Mouse (Mus musculus): Measurements from ENCODE around the gene Ccnd3. TPM values are rescaled to one million over a fixed set of nuclear protein-coding genes. Genes with fewer than 3 reads are reported as not detected.

Ccnd3 gene
- total RNA-seq, 1 experiment from 2014 or later: 232 TPM

DNA sequence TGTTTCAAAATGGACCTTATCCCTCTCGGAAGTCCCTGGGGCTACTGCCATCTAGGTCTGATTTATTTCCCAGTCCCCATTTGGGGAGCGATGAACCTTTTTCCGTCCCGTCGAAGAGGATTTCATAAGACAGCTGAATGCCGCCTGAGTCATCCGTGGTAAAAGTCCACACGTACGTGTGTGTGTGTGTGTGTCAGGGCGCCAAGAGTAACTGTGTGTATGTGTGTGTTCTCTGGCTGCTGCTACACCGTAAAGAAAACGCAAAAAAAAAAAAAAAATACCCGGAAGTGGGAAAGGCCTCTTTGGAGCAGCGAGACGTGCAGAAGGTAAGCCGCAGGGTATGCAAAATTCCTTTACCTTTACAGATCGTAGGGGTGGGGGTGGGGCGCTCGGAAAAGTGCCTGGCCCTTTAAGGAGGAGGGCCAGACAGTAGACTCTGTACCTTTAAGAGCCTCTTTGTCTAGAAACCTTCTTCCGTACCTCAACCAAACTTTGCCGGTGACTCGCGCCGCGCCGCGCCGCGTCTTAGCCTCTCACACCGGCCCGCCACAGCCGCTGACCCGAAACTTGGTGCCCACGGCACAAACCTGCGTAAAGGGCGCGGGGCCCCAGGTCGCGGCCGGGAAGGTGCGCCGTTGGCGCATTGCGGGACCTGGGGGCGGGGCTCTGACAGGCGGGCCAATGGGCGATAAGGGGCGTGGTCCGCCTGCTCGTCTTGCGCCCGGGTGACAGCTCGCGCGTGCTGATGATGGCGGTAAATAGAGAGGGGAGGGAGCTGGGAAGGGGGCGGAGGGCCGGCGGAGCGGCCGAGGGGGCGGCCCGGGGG lies 124.2 kb downstream of the Ccnd3 start:
- ATAC-seq (ENCODE audit: extremely low read depth, insufficient number of reproducible peaks, low FRiP score, poor library complexity, severe bottlenecking): peak; percentile 94

DNA sequence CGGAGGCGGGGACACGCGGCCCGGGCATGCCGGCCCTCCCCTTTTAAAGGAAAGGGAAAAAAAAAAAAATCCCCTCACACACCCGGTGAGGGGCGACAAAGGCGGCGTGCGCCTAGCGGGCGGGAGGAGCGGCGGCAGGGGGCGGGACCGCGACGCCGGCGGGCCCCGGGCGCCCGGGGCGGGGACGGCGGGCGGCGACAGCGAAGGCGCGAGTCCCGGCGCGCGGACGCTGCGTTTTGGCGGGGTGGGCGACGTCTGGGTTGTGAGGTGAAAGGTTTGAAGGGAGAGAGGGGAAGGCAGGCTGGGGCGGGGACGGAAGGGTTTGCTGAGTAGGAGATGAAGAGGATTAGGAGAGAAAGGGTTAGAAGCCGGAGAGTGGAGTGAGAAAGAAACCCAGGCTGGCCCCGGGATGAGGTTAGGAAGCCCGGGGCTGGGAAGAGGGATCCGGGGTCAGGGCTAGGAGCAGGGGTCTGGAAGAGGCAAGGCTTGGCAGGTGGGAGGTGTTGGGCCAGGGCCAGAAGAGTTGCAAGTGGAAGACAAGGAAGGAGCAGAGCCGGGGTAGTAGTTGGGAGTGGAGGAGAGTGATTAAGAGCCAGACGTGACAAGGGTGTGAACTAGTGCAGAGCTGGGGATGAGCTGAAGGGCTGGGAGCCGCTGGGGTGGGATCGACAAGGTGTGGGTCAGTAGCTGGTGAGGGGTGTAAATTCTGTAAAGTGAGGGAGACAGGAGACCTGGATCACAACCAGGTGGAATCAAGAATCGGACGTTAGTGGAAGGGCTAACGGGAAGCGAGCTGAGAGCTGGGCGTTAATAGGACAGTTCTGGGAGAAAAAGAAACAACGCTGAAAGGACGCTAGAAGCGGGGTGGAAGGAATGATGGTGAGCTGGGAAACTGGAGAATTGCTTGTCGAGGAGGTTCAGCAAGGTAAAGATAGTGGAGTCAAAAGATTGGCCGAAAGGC lies 125.1 kb downstream of the Ccnd3 start:
- ATAC-seq (ENCODE audit: extremely low read depth, insufficient number of reproducible peaks, low FRiP score, poor library complexity, severe bottlenecking): no peak

DNA sequence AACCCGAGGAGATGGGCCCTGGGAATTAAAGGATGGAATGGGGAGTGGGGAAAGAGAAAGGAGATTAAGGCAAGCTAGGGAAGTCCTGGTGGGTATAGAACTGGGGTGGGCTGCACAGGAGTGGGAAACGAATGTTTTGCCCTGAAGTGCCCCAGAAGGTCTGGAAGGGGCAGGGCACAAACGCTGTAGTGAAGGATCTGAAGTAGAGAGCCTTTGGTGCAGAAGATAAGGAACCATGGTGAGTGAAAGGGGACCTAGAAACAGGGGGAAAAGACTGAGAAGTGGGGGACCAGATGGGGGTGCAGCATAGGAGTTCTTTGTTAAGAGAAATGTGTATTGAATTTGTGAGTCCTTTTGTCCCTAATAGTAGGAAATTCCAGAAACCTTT lies 125.8 kb downstream of the Ccnd3 start, which contains the start of gene Usp49:
Usp49 (plus strand) TSS at position 13 of the 388 bp plus-strand sequence.
- ATAC-seq (ENCODE audit: extremely low read depth, insufficient number of reproducible peaks, low FRiP score, poor library complexity, severe bottlenecking): no peak

DNA sequence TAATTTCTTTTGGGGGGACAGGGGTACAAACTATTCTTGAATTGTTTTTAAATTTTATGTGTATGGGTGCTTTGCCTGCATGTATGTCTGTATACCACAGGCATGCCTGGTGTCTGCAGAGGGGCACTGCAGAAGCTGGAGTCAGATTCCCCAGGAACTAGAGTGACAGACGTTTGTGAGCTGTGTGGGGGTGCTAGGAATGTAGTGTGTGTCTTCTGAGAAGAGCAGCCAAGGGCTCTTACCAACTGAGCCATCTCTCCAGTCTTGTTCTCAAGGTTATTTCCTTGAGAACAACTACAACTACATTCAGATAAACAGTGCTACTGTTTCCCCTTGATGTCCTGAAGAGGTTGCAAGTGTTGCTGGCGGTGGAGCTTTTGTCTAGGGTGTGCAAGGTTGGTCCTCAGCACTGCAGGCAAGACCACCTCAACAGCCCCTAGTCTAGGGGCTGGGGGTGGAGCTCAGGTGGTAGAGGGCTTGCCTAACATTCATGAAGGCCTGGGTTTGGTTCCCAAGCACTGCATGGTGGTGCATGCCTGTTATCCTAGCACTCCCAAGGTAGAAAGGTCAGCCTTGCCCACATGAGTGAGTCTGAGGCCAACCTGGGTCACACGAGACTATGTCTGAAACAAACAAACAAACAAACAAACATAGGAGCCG lies 127.5 kb downstream of the Ccnd3 start:
- no peak for ATAC-seq (ENCODE audit: extremely low read depth, insufficient number of reproducible peaks, low FRiP score, poor library complexity, severe bottlenecking)

DNA sequence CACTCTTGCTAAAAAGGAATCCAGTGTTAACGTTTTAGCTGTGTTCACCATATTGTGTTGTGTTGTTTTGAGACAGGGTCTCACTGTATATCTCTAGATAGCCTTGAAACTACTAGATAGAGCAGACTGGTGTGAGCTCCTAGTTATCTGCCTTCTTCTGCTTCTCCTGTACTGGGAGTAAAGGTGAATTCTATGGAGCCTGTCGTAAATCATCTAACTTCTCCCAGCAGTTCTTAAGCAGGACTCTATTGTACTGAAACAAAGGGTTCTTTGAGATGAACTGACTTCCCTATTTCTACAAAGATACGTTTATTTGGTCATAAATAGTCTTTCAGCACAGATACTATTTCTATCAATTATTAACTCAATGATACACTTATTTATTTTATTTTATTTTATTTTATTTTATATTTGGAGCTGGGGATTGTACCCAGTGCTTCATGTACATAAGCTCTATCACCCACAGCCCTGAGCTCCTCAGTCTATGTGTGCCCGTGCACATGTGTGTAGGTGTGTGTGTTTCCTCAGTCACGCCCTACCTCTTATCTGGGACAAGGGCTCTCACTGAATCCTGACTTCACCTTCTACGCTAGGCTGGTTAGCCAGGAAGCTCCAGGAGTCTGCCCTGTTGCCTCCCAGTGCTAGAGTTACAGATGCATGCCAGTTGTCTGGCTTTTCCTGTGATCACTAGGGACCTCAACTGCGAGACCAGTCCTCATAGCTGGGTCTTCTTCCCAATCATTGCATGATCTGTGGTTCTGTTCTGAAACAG lies 129.3 kb downstream of the Ccnd3 start:
- no peak for ATAC-seq (ENCODE audit: extremely low read depth, insufficient number of reproducible peaks, low FRiP score, poor library complexity, severe bottlenecking)

DNA sequence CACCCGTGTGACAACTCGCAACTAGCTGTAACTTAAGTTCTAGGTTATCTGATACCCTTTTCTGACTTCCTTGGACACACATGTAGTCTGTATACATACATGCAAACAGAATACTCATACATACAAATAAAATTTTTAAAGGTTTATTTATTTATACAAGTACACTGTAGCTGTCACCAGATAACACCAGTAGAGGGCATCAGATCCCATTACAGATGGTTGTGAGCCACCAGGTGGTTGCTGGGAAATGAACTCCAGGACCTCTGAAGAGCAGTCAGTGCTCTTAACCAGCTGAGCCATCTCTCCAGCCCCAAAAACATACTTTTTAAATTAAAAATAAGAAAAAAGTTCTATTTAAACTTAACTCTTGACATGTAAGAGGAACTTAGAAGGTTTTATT lies 138.1 kb downstream of the Ccnd3 start:
- no peak for ATAC-seq (ENCODE audit: extremely low read depth, insufficient number of reproducible peaks, low FRiP score, poor library complexity, severe bottlenecking)

DNA sequence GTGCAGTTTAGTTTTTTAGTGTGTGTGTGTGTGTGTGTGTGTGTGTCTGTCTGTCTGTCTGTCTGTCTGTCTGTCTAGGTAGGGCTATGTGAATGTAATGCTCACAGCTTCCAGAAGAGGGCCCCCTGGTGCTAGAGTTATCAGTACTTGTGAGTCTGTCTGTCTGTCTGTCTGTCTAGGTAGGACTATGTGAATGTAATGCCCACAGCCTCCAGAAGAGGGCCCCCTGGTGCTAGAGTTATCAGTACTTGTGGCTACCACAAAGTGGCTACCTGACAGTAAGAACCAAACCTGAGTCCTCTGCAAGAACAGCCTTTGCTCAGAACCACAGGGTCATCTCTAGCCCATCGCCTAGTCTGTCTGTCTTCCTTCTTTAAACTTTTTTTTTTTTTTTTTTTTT lies 141.8 kb downstream of the Ccnd3 start:
- ATAC-seq (ENCODE audit: extremely low read depth, insufficient number of reproducible peaks, low FRiP score, poor library complexity, severe bottlenecking): peak; percentile 73

DNA sequence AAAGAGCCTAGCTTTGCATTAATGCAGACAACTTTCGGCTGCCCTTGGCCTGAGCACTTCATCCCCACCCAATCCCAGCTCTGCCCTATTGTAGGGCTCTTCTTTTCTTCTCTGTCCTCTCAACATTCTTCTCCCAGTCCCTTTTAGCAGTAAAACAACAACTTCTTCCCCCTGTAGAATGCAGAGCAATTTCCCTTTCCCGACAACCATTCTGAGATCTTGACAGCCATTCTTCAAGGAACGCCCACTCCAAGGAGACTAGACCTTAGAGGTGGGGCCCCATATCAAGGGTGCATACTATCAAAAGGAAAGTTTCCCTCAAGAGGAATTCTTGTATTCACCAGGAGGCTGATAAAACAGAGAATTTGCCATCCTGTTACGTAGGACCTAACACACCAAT lies 144.1 kb downstream of the Ccnd3 start:
- no peak for ATAC-seq (ENCODE audit: extremely low read depth, insufficient number of reproducible peaks, low FRiP score, poor library complexity, severe bottlenecking)

Other genes with a start within 250 kb of the Ccnd3 start
- 20.6 and 29.4 TPM in 2 replicates for gene Mrps10, start 136.2 kb upstream of the Ccnd3 start, total RNA-seq (2017)
- gene Guca1b, start 119.7 kb upstream of the Ccnd3 start, total RNA-seq (2017): 1.7 TPM in 2 replicates
- not detected in 2 replicates for gene Guca1a, start 104.5 kb upstream of the Ccnd3 start, total RNA-seq (2017)
- gene AI661453, start 68.4 kb upstream of the Ccnd3 start, total RNA-seq (2017): 1.4 and 1.7 TPM in 2 replicates
- gene 1700001C19Rik, start 67.7 kb upstream of the Ccnd3 start, total RNA-seq (2017): not detected in 2 replicates
- 78.6 and 83.3 TPM in 2 replicates for gene Taf8, start 2.8 kb upstream of the Ccnd3 start, total RNA-seq (2017)
- 6.3 and 6.4 TPM in 2 replicates for gene Bysl, start 106.4 kb downstream of the Ccnd3 start, total RNA-seq (2017)
- gene Med20, start 106.5 kb downstream of the Ccnd3 start, total RNA-seq (2017): 48.5 and 57.4 TPM in 2 replicates
- 2.5 and 3.3 TPM in 2 replicates for gene Gm20517, start 106.5 kb downstream of the Ccnd3 start, total RNA-seq (2017)
- 3.1 and 3.8 TPM in 2 replicates for gene Usp49, start 125.6 kb downstream of the Ccnd3 start, total RNA-seq (2017)
- gene Tomm6, start 183.3 kb downstream of the Ccnd3 start, total RNA-seq (2017): 21.2 and 32.3 TPM in 2 replicates
- 1.2 TPM in 1 of 2 replicates, not detected in the other for gene Frs3, start 184.0 kb downstream of the Ccnd3 start, total RNA-seq (2017)
- gene Gm21981, start 189.4 kb downstream of the Ccnd3 start, total RNA-seq (2017): not detected in 2 replicates
- gene Prickle4, start 189.7 kb downstream of the Ccnd3 start, total RNA-seq (2017): not detected in 2 replicates
- not detected in 2 replicates for gene Pgc, start 221.8 kb downstream of the Ccnd3 start, total RNA-seq (2017)
- 86.0 and 116 TPM in 2 replicates for gene Tfeb, start 232.0 kb downstream of the Ccnd3 start, total RNA-seq (2017)

All from neutrophil, adult 5-6 weeks (primary cell).